Mouse (Mus musculus): ENCODE data around the gene Sf3b4. TPM values are rescaled to one million over a fixed set of nuclear protein-coding genes. Genes with fewer than 3 reads are reported as not detected.

Sf3b4 gene
- polyA plus RNA-seq, 1 experiment from 2014 or later, result 142 TPM

- no peak for ATAC-seq
- H3K9me3 ChIP-seq (replicated peaks), result no peaks in the 10 kb centered on the region
- H3K27ac ChIP-seq, result peak overlapping the region; percentile 99
- H3K9ac ChIP-seq, result peak overlapping the region; percentile 94
- peak overlapping the region; percentile 85 for H3K4me2 ChIP-seq
- WGBS (ENCODE audit: insufficient replicate concordance), result 26% methylated on average over 9 of the region's 9 CpGs
- no peaks in the 10 kb centered on the region for H3K27me3 ChIP-seq (replicated peaks)
- peak overlapping the region; percentile 66 for H3K4me3 ChIP-seq
- H3K36me3 ChIP-seq, result no peaks in the 10 kb centered on the region
- peaks cover 67% of the 10 kb centered on the region for H3K4me1 ChIP-seq
These were observed 49.5 kb downstream of the Sf3b4 start for GRCm38 (mm10) chr3:96221640-96222038.

DNA sequence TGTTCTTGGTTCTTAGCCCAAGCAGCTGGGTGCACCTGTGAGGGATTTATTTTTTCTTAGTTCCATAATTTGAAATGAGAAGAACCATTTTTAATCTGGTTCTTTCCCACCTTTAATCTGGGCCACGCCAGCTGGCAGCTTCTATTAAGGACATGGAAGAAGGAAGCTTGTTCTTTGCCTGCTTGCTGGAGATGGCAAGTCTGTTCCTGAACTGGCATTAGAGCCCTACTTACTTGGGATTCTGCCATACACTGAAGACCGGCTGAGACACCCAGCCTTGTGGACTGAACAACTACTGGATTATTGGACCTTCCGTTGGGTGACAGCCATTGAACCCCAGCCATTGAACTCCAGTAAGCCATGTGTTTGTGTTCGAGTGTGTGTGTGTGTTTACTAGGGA is 50.6 kb downstream of the Sf3b4 start:
- WGBS (ENCODE audit: insufficient replicate concordance), result 77% methylated on average over 4 of the region's 4 CpGs
- no peak for ATAC-seq
- Histone ChIP-seq H3K27me3 (replicated peaks) (no peaks in the 10 kb centered on the region), H3K4me2 (peak overlapping the region; percentile 85), H3K4me3 (peak overlapping the region; percentile 66), H3K4me1 (peaks cover 70% of the 10 kb centered on the region), H3K36me3 (no peaks in the 10 kb centered on the region), H3K27ac (peak overlapping the region; percentile 99), H3K9me3 (replicated peaks) (no peaks in the 10 kb centered on the region), H3K9ac (peak overlapping the region; percentile 94)

DNA sequence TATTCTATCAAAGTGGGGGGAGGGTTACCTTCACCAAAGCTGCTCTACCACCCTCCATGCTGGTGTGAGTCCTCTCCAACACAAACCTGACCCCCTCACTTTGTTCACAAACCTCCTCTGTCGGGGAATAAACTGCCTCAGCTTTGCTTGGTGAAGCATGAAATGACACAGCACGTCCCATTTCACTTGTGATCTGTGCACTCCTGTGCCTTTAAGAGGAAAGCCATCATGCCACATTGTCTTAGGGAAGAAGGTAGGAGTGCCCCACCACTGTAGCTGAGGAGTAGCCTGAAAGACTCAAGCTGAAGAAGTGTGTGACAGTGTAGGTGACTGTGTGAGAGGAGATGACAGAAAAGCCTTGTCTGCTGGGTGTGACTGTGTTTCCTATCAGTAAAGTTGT is 53.3 kb downstream of the Sf3b4 start:
- Histone ChIP-seq H3K4me2 (peak overlapping the region; percentile 85), H3K27me3 (replicated peaks) (no peaks in the 10 kb centered on the region), H3K4me1 (peaks cover 60% of the 10 kb centered on the region), H3K4me3 (peak overlapping the region; percentile 20; the same call in 1 of the 2 replicates), H3K9ac (peak overlapping the region; percentile 94), H3K36me3 (no peaks in the 10 kb centered on the region), H3K27ac (peak overlapping the region; percentile 72), H3K9me3 (replicated peaks) (no peaks in the 10 kb centered on the region)
- 53% methylated on average over 2 of the region's 2 CpGs for WGBS (ENCODE audit: insufficient replicate concordance)
- no peak for ATAC-seq

Small RNA genes within 50 kb of the gene (microRNA-seq; reads per million reads assigned to microRNA genes)
- 1.4 reads per million for gene Gm44492

Other genes starting within 250 kb of the Sf3b4 start
- 185 and 198 TPM in 2 replicates for gene Anp32e, start 243.1 kb upstream of the Sf3b4 start, polyA plus RNA-seq (2016; fragmentation: Nextera tagmentation; extraction: Ambion mirVana)
- gene Plekho1, start 176.3 kb upstream of the Sf3b4 start, polyA plus RNA-seq (2016; fragmentation: Nextera tagmentation; extraction: Ambion mirVana), result 9.4 and 10.4 TPM in 2 replicates
- gene Vps45, start 113.9 kb upstream of the Sf3b4 start, polyA plus RNA-seq (2016; fragmentation: Nextera tagmentation; extraction: Ambion mirVana), result 17.6 and 18.6 TPM in 2 replicates
- 10.8 and 12.7 TPM in 2 replicates for gene Otud7b, start 67.8 kb upstream of the Sf3b4 start, polyA plus RNA-seq (2016; fragmentation: Nextera tagmentation; extraction: Ambion mirVana)
- gene Mtmr11, start 10.3 kb upstream of the Sf3b4 start, polyA plus RNA-seq (2016; fragmentation: Nextera tagmentation; extraction: Ambion mirVana), result 2.4 and 3.9 TPM in 2 replicates
- 1.1 and 1.4 TPM in 2 replicates for gene Sv2a, start 8.8 kb downstream of the Sf3b4 start, polyA plus RNA-seq (2016; fragmentation: Nextera tagmentation; extraction: Ambion mirVana)
- 57.4 and 61.7 TPM in 2 replicates for gene Bola1, start 47.4 kb downstream of the Sf3b4 start, polyA plus RNA-seq (2016; fragmentation: Nextera tagmentation; extraction: Ambion mirVana)
- 0.71 and 0.86 TPM in 2 replicates for gene Hist2h2ab, start 47.5 kb downstream of the Sf3b4 start, polyA plus RNA-seq (2016; fragmentation: Nextera tagmentation; extraction: Ambion mirVana)
- gene Hist2h2ac, start 48.5 kb downstream of the Sf3b4 start, polyA plus RNA-seq (2016; fragmentation: Nextera tagmentation; extraction: Ambion mirVana), result 15.9 and 17.5 TPM in 2 replicates
- gene Hist2h2be, start 48.8 kb downstream of the Sf3b4 start, polyA plus RNA-seq (2016; fragmentation: Nextera tagmentation; extraction: Ambion mirVana), result 6.1 and 6.6 TPM in 2 replicates
- gene Hist2h3c2, start 66.8 kb downstream of the Sf3b4 start, polyA plus RNA-seq (2016; fragmentation: Nextera tagmentation; extraction: Ambion mirVana), result 12.3 and 13.8 TPM in 2 replicates
- gene Hist2h2aa2, start 67.9 kb downstream of the Sf3b4 start, polyA plus RNA-seq (2016; fragmentation: Nextera tagmentation; extraction: Ambion mirVana), result 55.9 and 73.8 TPM in 2 replicates
- 23.9 and 29.2 TPM in 2 replicates for gene Hist2h2aa1, start 73.2 kb downstream of the Sf3b4 start, polyA plus RNA-seq (2016; fragmentation: Nextera tagmentation; extraction: Ambion mirVana)
- gene Hist2h3c1, start 74.4 kb downstream of the Sf3b4 start, polyA plus RNA-seq (2016; fragmentation: Nextera tagmentation; extraction: Ambion mirVana), result 2.7 and 3.0 TPM in 2 replicates
- gene Hist2h4, start 91.0 kb downstream of the Sf3b4 start, polyA plus RNA-seq (2016; fragmentation: Nextera tagmentation; extraction: Ambion mirVana), result 27.0 and 29.3 TPM in 2 replicates
- gene Hist2h3b, start 96.3 kb downstream of the Sf3b4 start, polyA plus RNA-seq (2016; fragmentation: Nextera tagmentation; extraction: Ambion mirVana), result 99.1 and 113 TPM in 2 replicates
- 23.6 and 31.6 TPM in 2 replicates for gene Hist2h2bb, start 97.4 kb downstream of the Sf3b4 start, polyA plus RNA-seq (2016; fragmentation: Nextera tagmentation; extraction: Ambion mirVana)
- gene Fcgr1, start 121.6 kb downstream of the Sf3b4 start, polyA plus RNA-seq (2016; fragmentation: Nextera tagmentation; extraction: Ambion mirVana), result 2.4 and 2.7 TPM in 2 replicates